In genomic region chr19:59145492-59146140, GRCm38 (mm10) we compare ENCODE assay signal across 23 mouse cellular contexts. TPM values are rescaled to one million over a fixed set of nuclear protein-coding genes. Genes with fewer than 3 reads are reported as not detected.
DNase-seq lines count a peak whose midpoint lies in the region; ATAC-seq and TF ChIP-seq lines count a peak whose summit lies in the region.
"Had no signal": no experiment of that assay in that cellular context is flagged by ENCODE, and none has a peak within 500 bp of the region (broad histone marks: within the 10 kb centered on the region; RNA-seq: fewer than 3 reads in every experiment).

No protein-coding gene starts in this region.

- ATAC-seq in forebrain, embryonic 14.5 days: peak; percentile 73; the same call in 1 of the 2 replicates
- no peak for ATAC-seq in midbrain, embryonic 14.5 days (ENCODE audit: low FRiP score, low TSS enrichment)
- ATAC-seq in megakaryocyte, adult 5-6 weeks (ENCODE audit: poor library complexity, severe bottlenecking): no peak

- TF ChIP-seq CTCF in layer of hippocampus, adult 2 months (conservative IDR thresholded peaks at IDR 0.05): no peak; the same call in 1 of the 2 replicates
- no peak for TF ChIP-seq CTCF in brain, embryonic 14.5 days (IDR thresholded peaks at IDR 0.05; ENCODE audit: borderline replicate concordance, extremely low read depth, insufficient read depth, insufficient read length)

- WGBS in forebrain, embryonic 14.5 days: 30% methylated on average over 9 of the region's 9 CpGs
- WGBS in forebrain, embryonic 10.5 days: 52% methylated on average over 9 of the region's 9 CpGs
- WGBS in midbrain, embryonic 14.5 days: 33% methylated on average over 9 of the region's 9 CpGs

- H3K36me3 ChIP-seq in forebrain, embryonic 14.5 days (ENCODE audit: control insufficient read depth, insufficient read depth, low read length): no peaks in the 10 kb centered on the region
- no peaks in the 10 kb centered on the region for H3K36me3 ChIP-seq in forebrain, embryonic 10.5 days (replicated peaks)
- no peaks in the 10 kb centered on the region for H3K36me3 ChIP-seq in midbrain, embryonic 14.5 days (ENCODE audit: control insufficient read depth, insufficient read depth, low read length)
- H3K36me3 ChIP-seq: embryonic facial prominence, embryonic 12.5 days; heart, embryonic 15.5 days; hindbrain, embryonic 15.5 days; limb, embryonic 12.5 days; liver, embryonic 13.5 days; neural tube, embryonic 15.5 days had no signal

- H3K9ac ChIP-seq in forebrain, embryonic 14.5 days (ENCODE audit: low read length): no peak overlapping the region
- H3K9ac ChIP-seq in midbrain, embryonic 14.5 days (replicated peaks; ENCODE audit: low read length): no peak overlapping the region
- H3K9ac ChIP-seq: embryonic facial prominence, embryonic 12.5 days; heart, embryonic 15.5 days; hindbrain, embryonic 15.5 days; limb, embryonic 12.5 days; liver, embryonic 13.5 days; neural tube, embryonic 15.5 days had no signal

- H3K4me3 ChIP-seq in forebrain, embryonic 14.5 days (ENCODE audit: low read depth, low read length): no peak overlapping the region
- H3K4me3 ChIP-seq in forebrain, embryonic 10.5 days: no peak overlapping the region
- no peak overlapping the region for H3K4me3 ChIP-seq in layer of hippocampus, adult 2 months
- no peak overlapping the region for H3K4me3 ChIP-seq in midbrain, embryonic 14.5 days (replicated peaks; ENCODE audit: low read depth, low read length)
- H3K4me3 ChIP-seq: embryonic facial prominence, embryonic 12.5 days; heart, embryonic 15.5 days; hindbrain, embryonic 15.5 days; limb, embryonic 12.5 days; liver, embryonic 13.5 days; neural tube, embryonic 15.5 days had no signal

- H3K9me3 ChIP-seq in forebrain, embryonic 14.5 days (replicated peaks; ENCODE audit: control insufficient read depth, low read length): no peaks in the 10 kb centered on the region
- no peaks in the 10 kb centered on the region for H3K9me3 ChIP-seq in forebrain, embryonic 10.5 days
- no peaks in the 10 kb centered on the region for H3K9me3 ChIP-seq in midbrain, embryonic 14.5 days (ENCODE audit: control insufficient read depth, low read length)
- H3K9me3 ChIP-seq: embryonic facial prominence, embryonic 12.5 days; heart, embryonic 15.5 days; hindbrain, embryonic 15.5 days; limb, embryonic 12.5 days; liver, embryonic 13.5 days; neural tube, embryonic 15.5 days had no signal

- H3K27me3 ChIP-seq in forebrain, embryonic 14.5 days (replicated peaks; ENCODE audit: control insufficient read depth, insufficient read depth, low read length): peaks cover 13% of the 10 kb centered on the region
- peaks cover 75% of the 10 kb centered on the region for H3K27me3 ChIP-seq in forebrain, embryonic 10.5 days (ENCODE audit: poor library complexity, severe bottlenecking)
- H3K27me3 ChIP-seq in midbrain, embryonic 14.5 days (ENCODE audit: control insufficient read depth, insufficient read depth, low read length): no peaks in the 10 kb centered on the region
- H3K27me3 ChIP-seq: CH12.LX; embryonic facial prominence, embryonic 12.5 days; heart, embryonic 15.5 days; hindbrain, embryonic 15.5 days; liver, embryonic 13.5 days; neural tube, embryonic 15.5 days had no signal

- H3K27ac ChIP-seq in forebrain, embryonic 14.5 days (ENCODE audit: low read depth, low read length): no peak overlapping the region
- H3K27ac ChIP-seq in forebrain, embryonic 10.5 days: no peak overlapping the region
- H3K27ac ChIP-seq in layer of hippocampus, adult 2 months: peak overlapping the region; percentile 53
- H3K27ac ChIP-seq in midbrain, embryonic 14.5 days (replicated peaks; ENCODE audit: low read depth, low read length): no peak overlapping the region
- H3K27ac ChIP-seq: embryonic facial prominence, embryonic 12.5 days; heart, embryonic 15.5 days; hindbrain, embryonic 15.5 days; limb, embryonic 12.5 days; liver, embryonic 13.5 days; neural tube, embryonic 15.5 days had no signal

- no peak for TF ChIP-seq POLR2A in brain, embryonic 14.5 days (IDR thresholded peaks at IDR 0.05; ENCODE audit: borderline replicate concordance, extremely low read depth, insufficient read depth, insufficient read length, poor library complexity, severe bottlenecking)

- peaks cover 4% of the 10 kb centered on the region; the same call in 1 of the 2 replicates for H3K4me1 ChIP-seq in forebrain, embryonic 14.5 days (ENCODE audit: control insufficient read depth, insufficient read depth, low read length)
- peaks cover 26% of the 10 kb centered on the region for H3K4me1 ChIP-seq in forebrain, embryonic 10.5 days
- peaks cover 12% of the 10 kb centered on the region for H3K4me1 ChIP-seq in midbrain, embryonic 14.5 days (ENCODE audit: control insufficient read depth, insufficient read depth, low read length)
- H3K4me1 ChIP-seq: embryonic facial prominence, embryonic 12.5 days; heart, embryonic 15.5 days; liver, embryonic 13.5 days had no signal

- H3K4me2 ChIP-seq in forebrain, embryonic 14.5 days (ENCODE audit: low read length): no peak overlapping the region
- no peak overlapping the region for H3K4me2 ChIP-seq in midbrain, embryonic 14.5 days (ENCODE audit: low read length)
- H3K4me2 ChIP-seq: embryonic facial prominence, embryonic 12.5 days; heart, embryonic 15.5 days; hindbrain, embryonic 15.5 days; limb, embryonic 12.5 days; liver, embryonic 13.5 days; neural tube, embryonic 15.5 days had no signal

- peak; percentile 78 for DNase-seq in forebrain, embryonic 14.5 days (ENCODE audit: low spot score)
- DNase-seq in forebrain, embryonic 10.5 days (ENCODE audit: extremely low spot score, low spot score): no peak
- DNase-seq in layer of hippocampus, adult 2 months (ENCODE audit: low spot score in 2 of 2): peak in 1 of 2 experiments; percentile 56
- DNase-seq in layer of hippocampus, postnatal 25 days (ENCODE audit: extremely low spot score in 1 of 2, low spot score in 1 of 2): no peak
- peak; percentile 83 for DNase-seq in brain, embryonic 14.5 days (ENCODE audit: low read depth)
- DNase-seq in midbrain, embryonic 14.5 days: peak; percentile 82
- no peak for DNase-seq in cerebellum, postnatal 10 days
- DNase-seq: adrenal gland, adult 2 months; cerebellum, adult 11 months; heart, adult 18-20 months; kidney, adult 18-20 months; kidney, postnatal 10 days; liver, embryonic 13.5 days had no signal

RNA-seq across cellular contexts. Expression of gene Vax1, which starts 24.2 kb away (rescaled TPM):
- 1.3 and 1.7 TPM in 2 replicates for polyA plus RNA-seq in forebrain, embryonic 14.5 days (2014; fragmentation: Nextera tagmentation; extraction: Ambion mirVana)
- 0.50 and 1.0 TPM in 2 replicates for polyA plus RNA-seq in forebrain, embryonic 10.5 days (2016; fragmentation: Nextera tagmentation; extraction: Ambion mirVana)
- total RNA-seq in layer of hippocampus, adult 2 months (2021): 1 to 10 TPM in 1 of 2 experiments, under 1 TPM in 1; 0.84 to 1.7 TPM
- 1 to 10 TPM in 1 of 2 experiments, under 1 TPM in 1; 0.85 to 1.3 TPM for total RNA-seq in layer of hippocampus, postnatal 25 days (2021)
- polyA plus RNA-seq in brain, embryonic 14.5 days (2012; rRNA removed): 10.5 and 22.5 TPM in 2 replicates
- not detected in 2 replicates for polyA plus RNA-seq in midbrain, embryonic 14.5 days (2014; fragmentation: Nextera tagmentation; extraction: Ambion mirVana)
- not detected in 2 replicates for total RNA-seq in megakaryocyte, adult 5-6 weeks (2015)
- total RNA-seq in megakaryocyte, adult 5-6 weeks (2017): not detected in 2 replicates
- total RNA-seq: adrenal gland, adult 2 months; CH12.LX; gastrocnemius, adult 8-10 months; heart, adult 18-20 months had no signal
- polyA plus RNA-seq: adrenal gland, adult 2 months; heart, embryonic 15.5 days; limb, embryonic 12.5 days; liver, embryonic 13.5 days; lung, embryonic 16.5 days; neural tube, embryonic 15.5 days; small intestine, adult 2 months had no signal

Comparison
In these comparisons a context has a peak if more than half of its experiments do, and no peak if none do; other contexts are left out.
1. DNase-seq: peak in forebrain, embryonic 14.5 days (single experiment), brain, embryonic 14.5 days (single experiment) and midbrain, embryonic 14.5 days (single experiment); none in forebrain, embryonic 10.5 days (single experiment), layer of hippocampus, postnatal 25 days (0 of 2) and cerebellum, postnatal 10 days (0 of 2).